In genomic region chr2:152412526-152413157, GRCm38 (mm10) we compare ENCODE assay signal across 9 mouse cellular contexts. TPM values are rescaled to one million over a fixed set of nuclear protein-coding genes. Genes with fewer than 3 reads are reported as not detected.
DNase-seq lines count a peak whose midpoint lies in the region; ATAC-seq and TF ChIP-seq lines count a peak whose summit lies in the region.
"Had no signal": no experiment of that assay in that cellular context is flagged by ENCODE, and none has a peak within 500 bp of the region (broad histone marks: within the 10 kb centered on the region; RNA-seq: fewer than 3 reads in every experiment).

No protein-coding gene starts in this region.

- no peak for TF ChIP-seq POLR2A in embryonic fibroblast, embryonic 13.5 days (IDR thresholded peaks at IDR 0.05; ENCODE audit: low read depth, low read length)
- no peak for TF ChIP-seq POLR2A in olfactory bulb, adult 2 months (IDR thresholded peaks at IDR 0.05; ENCODE audit: insufficient read depth, low read depth, low read length)

- H3K9ac ChIP-seq in kidney, embryonic 15.5 days: peak overlapping the region; percentile 98

- TF ChIP-seq CTCF in embryonic fibroblast, embryonic 13.5 days (IDR thresholded peaks at IDR 0.05; ENCODE audit: borderline replicate concordance, insufficient read depth, low read length): no peak
- no peak for TF ChIP-seq CTCF in olfactory bulb, adult 2 months (IDR thresholded peaks at IDR 0.05; ENCODE audit: insufficient read depth, low read depth, low read length)

- H3K9me3 ChIP-seq in kidney, embryonic 15.5 days (replicated peaks): peaks cover 7% of the 10 kb centered on the region; the same call in 1 of the 2 replicates
- H3K9me3 ChIP-seq in limb, embryonic 10.5 days (replicated peaks): no peaks in the 10 kb centered on the region

- 0 out of 2 replicates have a peak, but pooled peaks cover 4% of the 10 kb centered on the region for H3K36me3 ChIP-seq in kidney, embryonic 15.5 days
- peaks cover 5% of the 10 kb centered on the region; the same call in 1 of the 2 replicates for H3K36me3 ChIP-seq in limb, embryonic 10.5 days

- peaks cover 43% of the 10 kb centered on the region for H3K4me1 ChIP-seq in kidney, embryonic 15.5 days
- peaks cover 8% of the 10 kb centered on the region for H3K4me1 ChIP-seq in embryonic fibroblast, embryonic 13.5 days (ENCODE audit: control insufficient read depth, insufficient read depth, low read length)
- peaks cover 49% of the 10 kb centered on the region for H3K4me1 ChIP-seq in limb, embryonic 10.5 days
- peaks cover 22% of the 10 kb centered on the region for H3K4me1 ChIP-seq in olfactory bulb, adult 2 months (ENCODE audit: control insufficient read depth, insufficient read depth, low read length)

- H3K4me3 ChIP-seq in kidney, embryonic 15.5 days (replicated peaks): peak overlapping the region; percentile 88
- peak overlapping the region; percentile 63 for H3K4me3 ChIP-seq in embryonic fibroblast, embryonic 13.5 days (ENCODE audit: insufficient read depth, low read length)
- peak overlapping the region; percentile 93 for H3K4me3 ChIP-seq in limb, embryonic 10.5 days
- H3K4me3 ChIP-seq in olfactory bulb, adult 2 months (ENCODE audit: insufficient read depth, low read depth, low read length): peak overlapping the region; percentile 46

- no peak for ATAC-seq in kidney, embryonic 15.5 days (replicated peaks; ENCODE audit: low FRiP score)
- ATAC-seq in megakaryocyte progenitor cell, adult 5-6 weeks (replicated peaks; ENCODE audit: poor library complexity): no peak

- H3K27me3 ChIP-seq in kidney, embryonic 15.5 days: no peaks in the 10 kb centered on the region
- H3K27me3 ChIP-seq in limb, embryonic 10.5 days (ENCODE audit: low read depth, poor library complexity, severe bottlenecking): no peaks in the 10 kb centered on the region

- peak overlapping the region; percentile 70 for H3K4me2 ChIP-seq in kidney, embryonic 15.5 days

- WGBS in kidney, embryonic 15.5 days: 4% methylated on average over 15 of the region's 15 CpGs
- 5% methylated on average over 15 of the region's 15 CpGs for WGBS in limb, embryonic 10.5 days
- WGBS in olfactory bulb, adult 2 months: 7% methylated on average over 15 of the region's 15 CpGs

- H3K27ac ChIP-seq in kidney, embryonic 15.5 days: peak overlapping the region; percentile 98
- H3K27ac ChIP-seq in embryonic fibroblast, embryonic 13.5 days (ENCODE audit: insufficient read depth, low read length): peak overlapping the region; percentile 35
- peak overlapping the region; percentile 99 for H3K27ac ChIP-seq in limb, embryonic 10.5 days
- 0 out of 2 replicates have a peak overlapping the region, but pooled peaks have one; percentile 10 for H3K27ac ChIP-seq in olfactory bulb, adult 2 months (ENCODE audit: insufficient read depth, low read depth, low read length)

- no peak for DNase-seq in kidney, adult 8-10 months
- peak; percentile 50 for DNase-seq in limb, embryonic 10.5 days (ENCODE audit: low spot score)
- DNase-seq in T-cell, adult 2 months (ENCODE audit: low spot score): no peak
- no peak for DNase-seq in right cerebral cortex, adult 18-20 months

RNA-seq across cellular contexts. Expression of gene Zcchc3, which starts 2.2 kb away (rescaled TPM):
- polyA plus RNA-seq in kidney, embryonic 15.5 days (2015; fragmentation: Nextera tagmentation; extraction: Ambion mirVana): 42.4 and 45.7 TPM in 2 replicates
- polyA plus RNA-seq in embryonic fibroblast, embryonic 13.5 days (2011; ENCODE audit: insufficient read length, low read depth, missing spikeins): 9.7 and 17.6 TPM in 2 replicates
- 64.9 and 67.2 TPM in 2 replicates for polyA plus RNA-seq in limb, embryonic 10.5 days (2016; fragmentation: Nextera tagmentation; extraction: Ambion mirVana)
- polyA plus RNA-seq in olfactory bulb, adult 2 months (2012; ENCODE audit: insufficient read depth, insufficient read length, low replicate concordance, missing spikeins): not detected in 2 replicates
- total RNA-seq in megakaryocyte progenitor cell, adult 5-6 weeks (2015): 5.3 and 5.7 TPM in 2 replicates
- 2.8 and 4.1 TPM in 2 replicates for total RNA-seq in megakaryocyte progenitor cell, adult 5-6 weeks (2017)

RNA-seq across cellular contexts. Expression of gene 6820408C15Rik, which starts 2.7 kb away (rescaled TPM):
- polyA plus RNA-seq in kidney, embryonic 15.5 days (2015; fragmentation: Nextera tagmentation; extraction: Ambion mirVana): 0.56 and 0.77 TPM in 2 replicates
- polyA plus RNA-seq in embryonic fibroblast, embryonic 13.5 days (2011; ENCODE audit: insufficient read length, low read depth, missing spikeins): 0.30 TPM in 1 of 2 replicates, not detected in the other
- 0.40 and 0.61 TPM in 2 replicates for polyA plus RNA-seq in limb, embryonic 10.5 days (2016; fragmentation: Nextera tagmentation; extraction: Ambion mirVana)
- polyA plus RNA-seq in olfactory bulb, adult 2 months (2012; ENCODE audit: insufficient read depth, insufficient read length, low replicate concordance, missing spikeins): not detected in 2 replicates
- not detected in 2 replicates for total RNA-seq in megakaryocyte progenitor cell, adult 5-6 weeks (2015)
- 0.29 TPM in 1 of 2 replicates, not detected in the other for total RNA-seq in megakaryocyte progenitor cell, adult 5-6 weeks (2017)
- total RNA-seq: hematopoietic stem cell, adult 5-6 weeks had no signal

RNA-seq across cellular contexts. Expression of gene Sox12, which starts 14.8 kb away (rescaled TPM):
- polyA plus RNA-seq in kidney, embryonic 15.5 days (2015; fragmentation: Nextera tagmentation; extraction: Ambion mirVana): 10.6 and 12.2 TPM in 2 replicates
- 15.0 and 20.3 TPM in 2 replicates for polyA plus RNA-seq in embryonic fibroblast, embryonic 13.5 days (2011; ENCODE audit: insufficient read length, low read depth, missing spikeins)
- polyA plus RNA-seq in limb, embryonic 10.5 days (2016; fragmentation: Nextera tagmentation; extraction: Ambion mirVana): 9.9 and 11.8 TPM in 2 replicates
- not detected in 2 replicates for polyA plus RNA-seq in olfactory bulb, adult 2 months (2012; ENCODE audit: insufficient read depth, insufficient read length, low replicate concordance, missing spikeins)
- total RNA-seq in megakaryocyte progenitor cell, adult 5-6 weeks (2015): 6.8 and 9.0 TPM in 2 replicates
- 1.9 and 2.2 TPM in 2 replicates for total RNA-seq in megakaryocyte progenitor cell, adult 5-6 weeks (2017)

RNA-seq across cellular contexts. Expression of gene Nrsn2, which starts 36.2 kb away (rescaled TPM):
- polyA plus RNA-seq in kidney, embryonic 15.5 days (2015; fragmentation: Nextera tagmentation; extraction: Ambion mirVana): 1.1 and 2.2 TPM in 2 replicates
- not detected in 2 replicates for polyA plus RNA-seq in embryonic fibroblast, embryonic 13.5 days (2011; ENCODE audit: insufficient read length, low read depth, missing spikeins)
- polyA plus RNA-seq in limb, embryonic 10.5 days (2016; fragmentation: Nextera tagmentation; extraction: Ambion mirVana): 0.59 and 1.4 TPM in 2 replicates
- polyA plus RNA-seq in olfactory bulb, adult 2 months (2012; ENCODE audit: insufficient read depth, insufficient read length, low replicate concordance, missing spikeins): not detected in 2 replicates
- not detected in 2 replicates for total RNA-seq in megakaryocyte progenitor cell, adult 5-6 weeks (2015)
- total RNA-seq in megakaryocyte progenitor cell, adult 5-6 weeks (2017): not detected in 2 replicates
- total RNA-seq: hematopoietic stem cell, adult 5-6 weeks had no signal

RNA-seq across cellular contexts. Expression of gene Defb23, which starts 51.8 kb away (rescaled TPM):
- polyA plus RNA-seq in kidney, embryonic 15.5 days (2015; fragmentation: Nextera tagmentation; extraction: Ambion mirVana): 0.27 TPM in 1 of 2 replicates, not detected in the other
- not detected in 2 replicates for polyA plus RNA-seq in embryonic fibroblast, embryonic 13.5 days (2011; ENCODE audit: insufficient read length, low read depth, missing spikeins)
- not detected in 2 replicates for polyA plus RNA-seq in limb, embryonic 10.5 days (2016; fragmentation: Nextera tagmentation; extraction: Ambion mirVana)
- polyA plus RNA-seq in olfactory bulb, adult 2 months (2012; ENCODE audit: insufficient read depth, insufficient read length, low replicate concordance, missing spikeins): not detected in 2 replicates
- not detected in 2 replicates for total RNA-seq in megakaryocyte progenitor cell, adult 5-6 weeks (2015)
- not detected in 2 replicates for total RNA-seq in megakaryocyte progenitor cell, adult 5-6 weeks (2017)
- total RNA-seq: hematopoietic stem cell, adult 5-6 weeks had no signal

Comparison
In these comparisons a context has a peak if more than half of its experiments do, and no peak if none do; other contexts are left out.
1. H3K27ac ChIP-seq: peak in every context shown above with its lines; median percentile 99 in limb, embryonic 10.5 days; 98 in kidney, embryonic 15.5 days; 35 in embryonic fibroblast, embryonic 13.5 days; 10 in olfactory bulb, adult 2 months.
2. RNA of gene Zcchc3, which starts 2.2 kb away (polyA plus RNA-seq): 64.9 to 67.2 TPM in limb, embryonic 10.5 days, 42.4 to 45.7 TPM in kidney, embryonic 15.5 days and 9.7 to 17.6 TPM in embryonic fibroblast, embryonic 13.5 days; not detected in olfactory bulb, adult 2 months; every median in the first group is over 10 times any median in the second.
3. Peak in every context shown above with its lines, with median percentiles within 50 percentile points of each other: H3K4me3 ChIP-seq.